Mouse (Mus musculus): ENCODE measurements at regions not wholly inside any gene's neighbourhood (a gene's known extent, or its start where the extent isn't known, plus 50 kb on each side); places are given as distances from the start of the nearest gene placed in this dataset.

GRCm38 (mm10) chr6:52486655-52487054 is 153.5 kb downstream of the Hibadh start:
- TF ChIP-seq CTCF (IDR thresholded peaks at IDR 0.05; ENCODE audit: borderline replicate concordance, extremely low read depth, insufficient read depth, insufficient read length) (no peak), POLR2A (IDR thresholded peaks at IDR 0.05; ENCODE audit: borderline replicate concordance, extremely low read depth, insufficient read depth, insufficient read length, poor library complexity, severe bottlenecking) (no peak)
